Comparison of ENCODE assay signal across 25 mouse cellular contexts in genomic region chr9:87899368-87899767, GRCm38 (mm10).
"Had no signal": no experiment of that assay in that cellular context is flagged by ENCODE, and none has a peak within 500 bp of the region (broad histone marks: within the 10 kb centered on the region; RNA-seq: fewer than 3 reads in every experiment).

No protein-coding gene starts in this region.

- H3K27me3 ChIP-seq: heart, embryonic 12.5 days; hindbrain, embryonic 13.5 days; hindbrain, embryonic 15.5 days; limb, embryonic 12.5 days; liver, embryonic 13.5 days; liver, embryonic 15.5 days had no signal

- H3K4me1 ChIP-seq: heart, embryonic 10.5 days; heart, embryonic 12.5 days; hindbrain, embryonic 13.5 days; hindbrain, embryonic 15.5 days; liver, embryonic 13.5 days; liver, embryonic 15.5 days had no signal

- H3K4me2 ChIP-seq: heart, embryonic 12.5 days; hindbrain, embryonic 13.5 days; hindbrain, embryonic 15.5 days; limb, embryonic 12.5 days; liver, embryonic 11.5 days; liver, embryonic 13.5 days; liver, embryonic 15.5 days had no signal

- H3K9me3 ChIP-seq: heart, embryonic 10.5 days; hindbrain, embryonic 13.5 days; hindbrain, embryonic 15.5 days; limb, embryonic 12.5 days; liver, embryonic 15.5 days had no signal

- H3K4me3 ChIP-seq: heart, embryonic 10.5 days; heart, embryonic 12.5 days; hindbrain, embryonic 13.5 days; hindbrain, embryonic 15.5 days; limb, embryonic 12.5 days; liver, embryonic 13.5 days; liver, embryonic 15.5 days had no signal

- H3K27ac ChIP-seq: heart, embryonic 10.5 days; hindbrain, embryonic 13.5 days; hindbrain, embryonic 15.5 days; hindbrain, postnatal 0 days; limb, embryonic 12.5 days; liver, embryonic 13.5 days; liver, embryonic 15.5 days had no signal

- H3K36me3 ChIP-seq: heart, embryonic 10.5 days; heart, embryonic 12.5 days; hindbrain, embryonic 13.5 days; hindbrain, embryonic 15.5 days; limb, embryonic 12.5 days; liver, embryonic 13.5 days; liver, embryonic 15.5 days had no signal

- DNase-seq: gastrocnemius, postnatal 14 days; gastrocnemius, postnatal 36 days; heart, adult 18-20 months; heart, postnatal 10 days; heart, postnatal 36 days; kidney, adult 18-20 months; kidney, adult 8-10 months; kidney, postnatal 10 days; kidney, postnatal 25 days; kidney, postnatal 4 days; layer of hippocampus, adult 9-11 months; layer of hippocampus, postnatal 36 days; left cerebral cortex, postnatal 4 days; liver; liver, embryonic 13.5 days; liver, postnatal 0 days had no signal

- H3K9ac ChIP-seq: heart, embryonic 12.5 days; hindbrain, embryonic 13.5 days; hindbrain, embryonic 15.5 days; limb, embryonic 12.5 days; liver, embryonic 13.5 days; liver, embryonic 15.5 days; liver, postnatal 0 days had no signal

- ATAC-seq: hindbrain, postnatal 0 days; intestine, postnatal 0 days; liver, postnatal 0 days had no signal
